Mouse (Mus musculus) lung, postnatal 0 days (tissue): ENCODE results near the gene Zfp975. TPM values are rescaled to one million over a fixed set of nuclear protein-coding genes. Genes with fewer than 3 reads are reported as not detected.
A peak's percentile ranks its signal among the peaks of the same experiment; 100 is the strongest.
"Not testable (repeated sequence)": the region's sequence is repeated elsewhere in the genome, so short reads cannot be mapped to it uniquely, and the experiment has no call there.

Experiments
- ATAC-seq: fragments of 200-750 bp; cut with Nextera tagmentation; 2 replicates; pipeline ENCODE4 v1.8.0; 2017; ENCODE audit warnings: moderate library complexity
- DNase-seq: peaks from one replicate; pipeline ENCODE4 v3.0.0-alpha.2; 2016; ENCODE audit warnings: low spot score
- H3K27ac ChIP-seq: fragments of 300-500 bp; sonication (generic); 2 replicates; pipeline ENCODE4 v1.5.1; 2014; ENCODE audit warnings: antibody characterized with exemption, mild to moderate bottlenecking, low read length, mixed read lengths
- H3K27me3 ChIP-seq: fragments of 300-500 bp; sonication (generic); replicated peaks from 2 replicates; pipeline ENCODE4 v1.6.1; 2014; ENCODE audit warnings: low read length, mixed read lengths; ENCODE audit not compliant: insufficient read depth
- H3K36me3 ChIP-seq: fragments of 300-500 bp; sonication (generic); 2 replicates; pipeline ENCODE4 v1.6.1; 2014; ENCODE audit warnings: low read length, mixed read lengths; ENCODE audit not compliant: insufficient read depth
- H3K4me1 ChIP-seq: fragments of 300-500 bp; sonication (generic); 2 replicates; pipeline ENCODE4 v1.6.1; 2014; ENCODE audit warnings: antibody characterized with exemption, low read depth, low read length, mixed read lengths; ENCODE audit not compliant: insufficient read depth
- H3K4me2 ChIP-seq: fragments of 300-500 bp; sonication (generic); replicated peaks from 2 replicates; pipeline ENCODE4 v1.6.1; 2014; ENCODE audit warnings: low read depth, mild to moderate bottlenecking, low read length, moderate library complexity, mixed read lengths
- H3K4me3 ChIP-seq: fragments of 300-500 bp; sonication (generic); 2 replicates; pipeline ENCODE4 v1.5.1; 2014; ENCODE audit warnings: low read depth, low read length
- H3K9ac ChIP-seq: fragments of 300-500 bp; sonication (generic); replicated peaks from 2 replicates; pipeline ENCODE4 v1.6.1; 2014; ENCODE audit warnings: low read depth, mild to moderate bottlenecking
- H3K9me3 ChIP-seq: fragments of 300-500 bp; sonication (generic); 2 replicates; pipeline ENCODE4 v1.6.1; 2016; ENCODE audit warnings: low read length, mixed read lengths
- CTCF ChIP-seq: IDR thresholded peaks from 2 replicates; pipeline ENCODE4 v1.5.1; 2016; ENCODE audit warnings: antibody characterized with exemption, mild to moderate bottlenecking
- EP300 ChIP-seq: IDR thresholded peaks from 2 replicates; pipeline ENCODE4 v1.6.1; 2016; ENCODE audit warnings: antibody characterized with exemption, mild to moderate bottlenecking, control low read depth
- WGBS: fragments of 180-500 bp; shearing (Covaris S2); extraction: QIAGEN DNeasy Blood & Tissue Kit; methylation state at CpG from one replicate; pipeline ENCODE4 v1.1.7; 2014; 5-methylcytosine and 5-hydroxymethylcytosine counted together
- polyA plus RNA-seq: library from polyadenylated mRNA; unstranded; fragments of >200 nt; fragmentation: Nextera tagmentation; extraction: Ambion mirVana; gene quantifications from 2 replicates; pipeline ENCODE4 v1.2.1, GENCODE M21; 2015

Gene Zfp975
- 4.7 and 4.9 TPM in 2 replicates for polyA plus RNA-seq

GRCm38 (mm10) chr7:42692362-42693158, at the start of gene Zfp975:
Gene Zfp975, minus strand, starts transcription at chr7:42692742.
- peak within 1 kb of the TSS; percentile 58 for H3K9ac ChIP-seq
- H3K4me3 ChIP-seq: peak within 1 kb of the TSS; percentile 58
- not testable (repeated sequence) for H3K9me3 ChIP-seq, H3K27me3 ChIP-seq, H3K4me1 ChIP-seq, H3K36me3 ChIP-seq
- H3K27ac ChIP-seq: peak within 1 kb of the TSS; percentile 60
- TF ChIP-seq CTCF: peak; percentile 31
- peak; percentile 90 for DNase-seq
- WGBS: under 1% methylated on average over 23 of the region's 23 CpGs
- peak within 1 kb of the TSS; percentile 59 for H3K4me2 ChIP-seq
- peak; percentile 98 for ATAC-seq

GRCm38 (mm10) chr7:42738536-42739210, 46.1 kb upstream of the Zfp975 start:
- WGBS: 86% methylated on average over 10 of the region's 10 CpGs
- Histone ChIP-seq H3K4me3 (no peak overlapping the region), H3K27me3 (no peaks in the 10 kb centered on the region), H3K4me1 (no peaks in the 10 kb centered on the region), H3K9ac (no peak overlapping the region), H3K4me2 (no peak overlapping the region), H3K9me3 (no peaks in the 10 kb centered on the region), H3K27ac (no peak overlapping the region), H3K36me3 (no peaks in the 10 kb centered on the region)
- ATAC-seq (no peak), DNase-seq (no peak)
- TF ChIP-seq EP300 (no peak), CTCF (no peak)

- whole genome bisulfite sequencing: 85% methylated on average over 4 of the region's 4 CpGs
- not testable (repeated sequence) for H3K9ac ChIP-seq, H3K27ac ChIP-seq, H3K27me3 ChIP-seq, ATAC-seq, H3K36me3 ChIP-seq, H3K4me1 ChIP-seq, H3K4me2 ChIP-seq, H3K4me3 ChIP-seq, H3K9me3 ChIP-seq, DNase-seq
These were observed 34.4 kb upstream of the Zfp975 start, which contains the start of gene Gm17067 for GRCm38 (mm10) chr7:42726917-42727316. Gene Gm17067, minus strand, starts transcription at chr7:42727017.

GRCm38 (mm10) chr7:42693251-42693650, 709 bp upstream of the Zfp975 start:
- Histone ChIP-seq H3K4me3 (peak overlapping the region; percentile 58), H3K9ac (peak overlapping the region; percentile 58), H3K4me2 (peak overlapping the region; percentile 59), H3K27ac (peak overlapping the region; percentile 60; the same call in 1 of the 2 replicates)
- not testable (repeated sequence) for H3K36me3 ChIP-seq, H3K9me3 ChIP-seq, H3K27me3 ChIP-seq, H3K4me1 ChIP-seq
- WGBS: under 1% methylated on average over 4 of the region's 4 CpGs
- peak; percentile 78 for DNase-seq
- TF ChIP-seq EP300: peak; percentile 21; the same call in 1 of the 2 replicates
- peak; percentile 4; the same call in 1 of the 2 replicates for TF ChIP-seq CTCF
- ATAC-seq: peak; percentile 67

GRCm38 (mm10) chr7:42680081-42680480, 12.5 kb downstream of the Zfp975 start:
- not testable (repeated sequence) for H3K36me3 ChIP-seq, DNase-seq, H3K27me3 ChIP-seq, ATAC-seq, H3K4me1 ChIP-seq, H3K4me2 ChIP-seq, H3K9me3 ChIP-seq, H3K27ac ChIP-seq, H3K4me3 ChIP-seq, H3K9ac ChIP-seq
- WGBS: 91% methylated on average over 6 of the region's 6 CpGs

- not testable (repeated sequence) for H3K4me2 ChIP-seq, H3K4me3 ChIP-seq, H3K9me3 ChIP-seq, H3K36me3 ChIP-seq, DNase-seq, H3K27me3 ChIP-seq, ATAC-seq, H3K27ac ChIP-seq, H3K9ac ChIP-seq, H3K4me1 ChIP-seq
These were observed 12.9 kb downstream of the Zfp975 start for GRCm38 (mm10) chr7:42679646-42680045.

- H3K9me3 ChIP-seq, H3K4me3 ChIP-seq, H3K27ac ChIP-seq, H3K9ac ChIP-seq, DNase-seq, H3K36me3 ChIP-seq, H3K4me1 ChIP-seq, H3K4me2 ChIP-seq, ATAC-seq, H3K27me3 ChIP-seq: not testable (repeated sequence)
- WGBS: 76% methylated on average over 4 of the region's 5 CpGs
These were observed 32.4 kb downstream of the Zfp975 start for GRCm38 (mm10) chr7:42660140-42660539.

- not testable (repeated sequence) for H3K4me2 ChIP-seq, H3K9me3 ChIP-seq, H3K27me3 ChIP-seq, H3K4me1 ChIP-seq, H3K4me3 ChIP-seq, ATAC-seq, H3K36me3 ChIP-seq, H3K27ac ChIP-seq, H3K9ac ChIP-seq, DNase-seq
- WGBS: 73% methylated on average over 2 of the region's 2 CpGs
These were observed 37.3 kb downstream of the Zfp975 start for GRCm38 (mm10) chr7:42655211-42655610.

- H3K9me3 ChIP-seq, H3K4me1 ChIP-seq, H3K27me3 ChIP-seq, DNase-seq, H3K36me3 ChIP-seq, H3K27ac ChIP-seq: not testable (repeated sequence)
- 22% methylated on average over 3 of the region's 3 CpGs for whole genome bisulfite sequencing
- H3K4me3 ChIP-seq: peak overlapping the region; percentile 41; the same call in 1 of the 2 replicates
- 0 out of 2 replicates have a peak overlapping the region, but pooled peaks have one; percentile 23 for H3K9ac ChIP-seq
- H3K4me2 ChIP-seq: peak overlapping the region; percentile 52
- ATAC-seq: peak; percentile 43; the same call in 1 of the 2 replicates
These were observed 49.4 kb downstream of the Zfp975 start for GRCm38 (mm10) chr7:42643120-42643620.
